Mouse (Mus musculus): Measurements from ENCODE around the gene Rps3. TPM values are rescaled to one million over a fixed set of nuclear protein-coding genes. Genes with fewer than 3 reads are reported as not detected.

Rps3 gene
- total RNA-seq, 2 experiments from 2014 or later: 223 to 241 TPM

DNA sequence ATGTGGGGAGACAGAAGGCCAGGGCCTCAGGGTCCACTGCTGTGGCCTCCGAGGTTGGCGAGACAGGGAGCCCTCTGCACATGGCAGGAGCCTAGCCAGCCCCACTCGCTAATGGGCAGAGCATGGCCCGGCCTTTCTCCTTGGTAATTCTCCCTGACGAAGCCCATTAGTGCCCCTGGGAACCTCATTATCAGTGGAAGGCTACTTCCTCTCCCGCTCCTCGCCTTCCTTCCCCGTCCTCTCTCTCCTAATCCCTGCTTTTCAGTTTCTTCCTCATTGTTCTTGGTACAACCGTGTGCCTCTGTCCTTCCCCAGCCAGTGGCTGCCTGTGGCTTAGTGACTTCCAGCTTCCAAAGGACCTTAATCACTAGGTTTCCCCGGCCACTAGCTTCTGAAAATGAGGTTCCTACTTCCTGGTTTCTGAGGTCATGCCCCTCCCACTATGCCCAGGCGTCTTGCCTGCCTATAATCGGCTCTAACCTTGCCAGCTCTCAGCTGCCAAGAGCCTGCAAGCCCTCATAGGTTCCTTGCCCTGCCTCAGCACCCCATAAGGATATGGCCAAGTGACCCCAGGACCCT lies 48.8 kb downstream of the Rps3 start:
- Histone ChIP-seq H3K27ac (no peak overlapping the region), H3K4me3 (no peak overlapping the region)
- intact Hi-C loops (cut with DNase I): no loop called here
- no peak for TF ChIP-seq CTCF (IDR thresholded peaks at IDR 0.05)
- DNase-seq (ENCODE audit: extremely low spot score in 1 of 2, low spot score in 2 of 2): no peak

DNA sequence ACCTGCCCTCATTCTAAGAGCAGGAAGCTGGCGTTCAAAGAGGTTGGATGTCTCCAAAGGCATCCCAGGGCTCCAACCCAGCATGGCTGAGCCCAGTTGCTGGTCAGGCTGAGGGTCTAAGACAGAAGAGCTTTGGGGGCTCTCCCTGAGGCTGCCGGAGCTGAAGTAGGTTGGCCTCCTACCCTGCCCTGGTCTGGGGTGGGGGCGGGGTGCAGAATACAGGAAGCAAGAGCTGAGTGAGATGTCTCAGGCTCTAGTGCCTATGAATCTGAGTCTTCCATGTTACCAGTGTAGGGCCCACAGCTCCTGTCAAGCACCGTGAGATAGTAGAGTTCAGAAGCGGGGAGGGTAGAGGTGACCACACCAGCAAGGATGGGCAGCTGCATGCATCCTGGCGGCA lies 50.7 kb downstream of the Rps3 start:
- no peak for DNase-seq (ENCODE audit: extremely low spot score in 1 of 2, low spot score in 2 of 2)
- Histone ChIP-seq H3K4me3 (no peak overlapping the region), H3K27ac (peak overlapping the region; percentile 15; the same call in 1 of the 2 replicates)
- intact Hi-C loops (cut with DNase I): no loop called here
- no peak for TF ChIP-seq CTCF (IDR thresholded peaks at IDR 0.05)

DNA sequence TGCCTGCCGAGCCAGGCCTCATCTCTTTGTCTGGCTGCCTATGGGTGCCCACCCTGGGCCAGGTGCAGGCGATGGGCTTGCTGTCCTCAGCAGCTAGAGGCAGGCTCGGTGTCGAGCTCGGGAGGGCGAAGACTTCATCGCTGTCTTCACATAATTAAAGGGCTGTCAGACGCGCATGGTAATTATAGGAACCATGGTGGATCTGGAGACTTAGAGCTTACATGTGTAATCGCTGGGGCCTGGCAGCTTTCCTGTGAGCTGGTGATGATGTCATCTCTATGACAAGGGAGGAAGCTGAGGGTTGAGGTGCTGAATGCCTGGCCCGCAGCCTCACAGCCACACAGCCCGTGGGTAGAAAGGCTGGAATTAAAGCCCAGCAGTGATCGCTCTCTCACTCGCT lies 51.3 kb downstream of the Rps3 start:
- intact Hi-C loops (cut with DNase I): no loop called here
- TF ChIP-seq CTCF (IDR thresholded peaks at IDR 0.05): no peak
- DNase-seq (ENCODE audit: extremely low spot score in 1 of 2, low spot score in 2 of 2): peak; percentile 49 to 68
- Histone ChIP-seq H3K4me3 (no peak overlapping the region), H3K27ac (peak overlapping the region; percentile 53; the same call in 1 of the 2 replicates)

DNA sequence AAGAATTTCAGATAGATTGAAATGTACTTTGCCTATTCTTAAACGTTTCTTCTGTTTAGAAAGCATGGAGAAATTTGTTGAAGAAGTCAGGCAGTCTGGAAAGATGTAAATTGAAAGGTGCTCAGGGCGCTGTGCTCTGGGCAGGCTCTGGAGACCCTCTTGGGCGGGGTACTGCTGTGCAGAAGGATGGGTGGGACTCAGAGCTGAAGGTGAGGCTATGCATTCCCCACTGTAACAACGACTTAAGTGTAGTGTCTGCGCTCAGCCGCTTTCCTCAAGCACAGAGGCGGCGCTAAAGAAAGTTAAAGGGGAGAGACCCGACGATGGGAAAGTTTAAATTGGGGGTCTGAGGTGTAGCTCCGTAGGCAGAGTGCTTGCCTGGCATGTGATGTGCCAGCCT lies 53.3 kb downstream of the Rps3 start:
- Histone ChIP-seq H3K4me3 (no peak overlapping the region), H3K27ac (no peak overlapping the region)
- DNase-seq (ENCODE audit: extremely low spot score in 1 of 2, low spot score in 2 of 2): no peak
- intact Hi-C loops (cut with DNase I): no loop called here
- no peak for TF ChIP-seq CTCF (IDR thresholded peaks at IDR 0.05)

DNA sequence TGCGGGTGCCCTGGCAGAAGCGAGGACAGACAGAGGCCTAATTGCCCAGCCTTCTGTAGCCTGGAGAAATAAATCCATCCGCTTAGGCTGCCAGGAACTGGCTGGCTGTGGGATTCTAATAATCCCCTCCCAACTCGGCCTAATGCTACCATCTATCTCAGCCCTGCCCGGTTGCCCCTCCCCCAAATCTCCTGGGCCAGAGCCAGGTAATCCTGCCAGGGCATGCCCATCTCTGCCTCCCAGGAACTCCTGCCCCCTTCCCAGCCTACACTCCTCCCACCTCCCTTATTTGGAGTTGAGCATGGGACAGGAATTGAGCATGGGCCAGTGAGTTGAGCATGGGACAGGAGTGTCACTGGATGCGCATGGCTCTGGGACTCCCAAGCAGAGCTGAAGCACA lies 53.8 kb downstream of the Rps3 start:
- no peak for TF ChIP-seq CTCF (IDR thresholded peaks at IDR 0.05)
- no peak overlapping the region for H3K27ac ChIP-seq
- intact Hi-C loops (cut with DNase I): no loop called here

DNA sequence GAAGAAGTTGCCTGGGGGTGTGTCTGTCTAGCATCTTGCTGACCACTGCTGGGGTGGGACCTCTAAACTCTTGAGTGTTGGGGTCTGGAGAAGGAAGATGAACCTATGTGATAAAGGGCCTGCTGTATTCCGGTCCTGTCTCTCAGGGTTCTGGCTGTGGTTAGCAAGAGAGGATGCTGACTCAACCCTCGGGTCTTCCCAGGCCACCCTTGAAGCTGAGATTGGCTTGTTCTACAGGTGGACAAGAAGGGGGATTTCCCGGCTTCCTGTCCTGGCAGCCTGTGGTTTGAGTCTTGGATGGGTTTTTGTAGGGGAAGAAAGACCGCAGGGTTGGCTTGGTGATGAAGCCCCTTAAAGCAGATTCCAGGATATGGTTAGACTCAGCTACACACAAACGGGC lies 54.7 kb downstream of the Rps3 start:
- Histone ChIP-seq H3K4me3 (no peak overlapping the region), H3K27ac (no peak overlapping the region)
- TF ChIP-seq CTCF (IDR thresholded peaks at IDR 0.05): no peak
- DNase-seq (ENCODE audit: extremely low spot score in 1 of 2, low spot score in 2 of 2): no peak
- intact Hi-C loops (cut with DNase I): no loop called here

More for the DNA sequence above, 53.8 kb downstream of the Rps3 start:
- DNase-seq (ENCODE audit: extremely low spot score in 1 of 2, low spot score in 2 of 2): no peak
- no peak overlapping the region for H3K4me3 ChIP-seq

DNA sequence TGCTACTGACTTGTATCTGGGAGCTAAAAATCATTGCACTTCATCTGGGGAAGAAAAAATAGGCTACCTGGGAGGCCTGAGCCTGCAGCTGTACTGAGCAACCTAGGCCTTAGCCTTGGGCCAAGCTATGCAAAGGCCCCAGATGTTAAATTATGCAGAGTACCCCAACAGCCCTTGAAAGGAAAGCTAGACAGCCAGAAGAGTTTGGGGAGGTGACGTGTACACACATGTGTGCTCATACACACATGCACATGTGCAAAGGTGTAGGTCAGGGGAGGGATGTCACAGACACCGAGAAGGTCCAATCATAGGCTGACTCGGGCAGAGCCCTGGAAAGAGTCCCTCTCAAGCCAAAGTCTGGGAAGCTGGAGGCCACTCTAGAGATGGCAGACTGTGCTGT lies 55.6 kb downstream of the Rps3 start:
- no peak for TF ChIP-seq CTCF (IDR thresholded peaks at IDR 0.05)
- no peak overlapping the region for H3K4me3 ChIP-seq
- DNase-seq (ENCODE audit: extremely low spot score in 1 of 2, low spot score in 2 of 2): no peak
- H3K27ac ChIP-seq: no peak overlapping the region
- intact Hi-C loops (cut with DNase I): no loop called here

Other genes with a start within 250 kb of the Rps3 start
- not detected for gene Mogat2, start 245.1 kb downstream of the Rps3 start, total RNA-seq (2021)
- 100 to 1,000 TPM; 138 to 141 TPM for gene Map6, start 216.3 kb downstream of the Rps3 start, total RNA-seq (2021)
- 10 to 100 TPM; 22.2 TPM for gene Serpinh1, start 130.5 kb downstream of the Rps3 start, total RNA-seq (2021)
- gene Gdpd5, start 102.3 kb downstream of the Rps3 start, total RNA-seq (2021): 10 to 100 TPM; 40.8 to 42.4 TPM
- 1 to 10 TPM; 2.3 to 2.7 TPM for gene Klhl35, start 17.7 kb downstream of the Rps3 start, total RNA-seq (2021)
- 100 to 1,000 TPM; 193 to 197 TPM for gene Arrb1, start 51.7 kb upstream of the Rps3 start, total RNA-seq (2021)
- gene Tpbgl, start 143.4 kb upstream of the Rps3 start, total RNA-seq (2021): 1 to 10 TPM; 3.4 to 4.5 TPM
- 10 to 100 TPM; 12.3 to 12.9 TPM for gene Slco2b1, start 227.6 kb upstream of the Rps3 start, total RNA-seq (2021)
- gene Olfr520, start 246.5 kb upstream of the Rps3 start, total RNA-seq (2021): not detected